Mouse (Mus musculus) layer of hippocampus, postnatal 25 days (tissue): ENCODE measurements at regions not wholly inside any gene's neighbourhood (a gene's known extent, or its start where the extent isn't known, plus 50 kb on each side); places are given as distances from the start of the nearest gene placed in this dataset.
A peak's percentile ranks its signal among the peaks of the same experiment; 100 is the strongest.

ENCODE experiments used
- DNase-seq, 2 experiments: peaks; one replicate each; pipeline ENCODE4 v3.0.0; 2022; ENCODE audit warnings: mixed read lengths in 2 of 2, low spot score in 1 of 2; ENCODE audit errors: extremely low spot score in 1 of 2

DNA sequence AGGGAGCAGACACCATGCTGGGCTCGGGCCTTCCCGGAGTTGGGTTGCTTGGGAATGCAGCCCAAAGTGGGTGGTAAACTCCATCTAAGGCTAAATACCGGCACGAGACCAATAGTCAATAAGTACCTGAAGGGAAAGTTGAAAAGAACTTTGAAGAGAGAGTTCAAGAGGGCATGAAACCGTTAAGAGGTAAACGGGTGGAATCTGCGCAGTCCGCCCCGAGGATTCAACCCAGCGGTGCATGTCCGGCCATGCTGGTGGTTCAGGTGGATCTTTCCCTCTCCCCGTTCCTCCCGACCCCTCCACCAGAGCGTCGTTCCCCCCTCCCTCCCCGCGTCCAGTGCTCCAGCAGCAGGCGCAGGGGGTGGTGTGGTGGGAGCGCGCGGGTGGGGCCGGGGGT, 179.1 kb upstream of the Arhgef26 start:
- DNase-seq = peak in 1 of 2 experiments; percentile 51

DNA sequence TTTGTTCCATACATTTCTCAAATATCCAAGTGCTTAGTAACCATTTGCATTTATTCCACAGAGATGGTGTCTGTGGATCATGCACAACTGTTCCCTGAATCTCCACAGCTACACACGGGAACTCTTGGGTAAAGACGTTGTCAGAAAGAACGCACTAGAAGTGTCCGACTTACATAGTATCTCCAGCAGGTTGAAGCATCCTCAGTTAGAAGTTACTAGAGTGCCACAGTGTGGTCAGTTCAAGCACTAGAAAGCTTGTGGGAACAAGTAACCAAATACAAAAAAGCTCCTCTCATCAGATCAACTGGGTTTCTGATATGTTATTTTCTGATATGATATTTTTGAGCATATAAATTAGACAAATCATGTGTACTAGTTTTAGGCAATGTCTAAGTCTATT, 167.5 kb upstream of the Arhgef26 start:
- DNase-seq = no peak

DNA sequence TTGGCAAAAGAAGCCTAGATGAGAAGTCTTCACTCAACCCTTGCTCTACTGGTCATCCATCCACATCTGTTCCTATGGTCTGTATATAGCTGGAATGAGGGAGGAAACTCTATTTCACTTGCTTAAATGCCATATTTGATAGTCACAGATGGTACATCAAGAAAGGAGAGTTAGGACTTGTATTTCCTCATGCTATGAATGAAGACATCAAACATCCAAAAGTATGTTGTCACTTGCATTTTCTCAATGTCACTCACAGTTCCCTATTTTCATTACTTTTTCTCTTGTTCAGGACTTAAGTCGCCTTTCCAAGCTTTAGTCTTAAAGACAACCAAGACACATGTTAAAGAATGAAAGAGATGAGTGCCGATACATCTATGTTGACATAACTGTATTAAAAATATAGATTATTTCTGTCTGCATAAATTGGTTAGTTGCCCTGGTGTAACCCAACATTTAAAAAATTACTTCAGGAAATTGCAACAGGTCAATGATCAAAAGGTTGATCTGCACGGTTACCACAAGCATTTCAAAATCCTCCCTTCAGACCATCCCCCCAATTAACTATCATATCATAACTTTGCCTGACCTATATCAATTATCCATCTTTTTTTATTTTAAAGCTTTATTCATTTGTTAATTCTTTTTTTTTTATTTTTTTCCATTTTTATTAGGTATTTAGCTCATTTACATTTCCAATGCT, 150.2 kb upstream of the Arhgef26 start:
- DNase-seq = no peak

DNA sequence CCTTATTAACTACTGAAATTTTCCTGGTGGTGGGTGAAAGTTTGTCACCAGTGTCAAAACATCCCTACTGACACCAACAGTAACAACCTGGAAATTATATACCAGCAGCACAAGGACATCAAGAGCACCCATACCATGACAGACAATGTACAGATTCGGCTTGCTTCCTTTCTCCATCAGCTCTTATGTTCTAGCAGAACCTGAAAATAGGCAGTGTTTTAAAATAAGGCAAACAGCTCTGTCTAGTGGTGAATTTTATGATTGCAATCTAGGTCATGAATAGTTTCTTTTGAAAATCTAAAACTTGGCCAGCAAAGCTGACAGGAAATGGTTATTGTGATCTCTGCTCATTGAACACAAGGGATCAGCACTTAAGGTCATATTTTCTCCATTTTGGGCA, 145.7 kb upstream of the Arhgef26 start:
- DNase-seq = no peak

DNA sequence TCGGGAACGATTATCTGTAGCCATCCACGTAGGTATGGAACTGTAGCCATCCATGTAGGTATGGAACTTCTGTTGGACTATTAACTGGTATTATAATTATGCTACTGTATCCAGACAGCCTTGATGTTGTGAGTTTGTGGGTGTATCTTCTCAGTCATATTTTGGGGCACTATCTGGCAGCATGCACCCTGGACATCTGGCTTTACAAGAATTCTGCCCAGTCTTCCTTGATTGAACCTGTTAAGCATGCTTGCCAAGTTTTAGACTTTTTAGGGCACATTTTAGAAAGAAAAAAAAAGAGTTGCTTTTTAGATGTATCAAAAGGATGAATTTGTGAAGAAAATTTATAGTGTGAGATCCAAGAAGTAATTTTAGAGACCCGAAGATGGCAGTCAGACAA, 143.7 kb upstream of the Arhgef26 start:
- no peak for DNase-seq

DNA sequence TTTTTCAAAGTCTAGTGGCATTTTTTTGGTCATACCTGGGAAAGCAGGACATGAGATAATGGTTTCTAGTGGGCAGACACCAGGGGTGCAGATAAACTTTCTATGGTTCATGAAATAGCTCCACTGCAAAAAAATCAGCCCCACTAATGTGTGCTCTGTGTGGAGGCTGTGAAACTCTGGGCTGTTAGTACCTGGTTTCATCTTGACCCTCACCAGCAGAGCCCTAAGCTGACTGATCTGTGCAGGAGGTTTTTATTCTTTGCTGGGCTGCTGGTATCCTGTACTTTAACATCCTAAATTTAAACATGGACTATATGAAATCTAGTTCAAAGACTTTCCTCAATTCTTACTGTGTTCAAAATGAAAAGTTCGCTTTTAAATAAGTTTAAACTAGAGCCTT, 141.5 kb upstream of the Arhgef26 start:
- no peak for DNase-seq

DNA sequence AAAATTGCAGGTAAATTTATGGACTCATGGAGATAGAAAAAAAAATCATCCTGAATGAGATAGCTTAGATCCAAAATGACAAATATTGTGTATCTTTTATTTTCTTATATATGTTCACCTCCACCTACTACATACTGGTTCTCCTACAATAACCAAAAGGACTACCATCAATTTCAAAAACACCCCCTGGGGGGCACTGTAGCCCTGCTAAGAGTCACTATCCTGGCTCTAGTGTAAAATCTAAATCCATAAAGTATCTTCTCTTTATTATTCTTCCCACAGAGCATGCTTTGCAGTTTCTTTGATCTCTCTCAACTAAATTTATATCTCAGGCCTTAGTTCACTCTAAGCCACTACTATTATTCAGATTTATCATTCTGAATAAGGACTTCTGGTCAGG, 122.3 kb upstream of the Arhgef26 start:
- peak; percentile 31 to 83 for DNase-seq

DNA sequence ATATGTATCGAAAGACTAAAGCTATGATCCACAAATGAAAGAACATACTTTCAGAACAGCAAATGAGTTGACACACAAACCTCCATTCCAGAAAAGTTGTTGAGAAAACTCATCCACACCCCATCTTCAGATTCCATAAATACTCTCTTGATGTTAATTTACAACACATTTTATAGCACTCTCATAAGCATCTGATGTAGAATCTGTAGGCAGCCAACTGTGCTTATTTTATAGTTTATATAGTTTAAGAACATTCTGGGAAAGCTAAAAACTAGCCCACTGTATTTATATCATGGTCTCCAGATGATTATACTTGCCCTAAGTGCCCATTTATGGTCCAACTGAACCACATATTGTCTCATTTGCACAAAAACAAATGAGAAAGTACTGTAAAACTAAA, 120.8 kb upstream of the Arhgef26 start:
- DNase-seq = no peak

DNA sequence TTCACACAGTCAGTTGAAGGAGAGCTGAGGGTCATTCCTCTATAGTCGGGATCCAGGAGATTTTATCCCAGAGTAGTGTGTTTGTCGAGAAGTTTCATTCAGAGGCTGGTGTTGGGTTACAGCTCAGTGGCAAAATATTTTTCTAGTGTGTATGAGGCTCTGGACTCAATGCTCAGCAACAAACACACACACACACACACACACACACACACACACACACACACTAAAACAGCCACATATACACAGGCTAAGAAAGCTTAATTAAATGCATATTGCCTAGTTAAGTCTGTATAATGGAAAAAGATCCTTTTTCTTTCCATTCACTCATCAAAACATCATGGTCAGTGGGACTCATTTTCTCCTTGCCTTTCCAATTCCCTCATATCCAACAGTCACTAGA, 110.4 kb upstream of the Arhgef26 start:
- DNase-seq = no peak

DNA sequence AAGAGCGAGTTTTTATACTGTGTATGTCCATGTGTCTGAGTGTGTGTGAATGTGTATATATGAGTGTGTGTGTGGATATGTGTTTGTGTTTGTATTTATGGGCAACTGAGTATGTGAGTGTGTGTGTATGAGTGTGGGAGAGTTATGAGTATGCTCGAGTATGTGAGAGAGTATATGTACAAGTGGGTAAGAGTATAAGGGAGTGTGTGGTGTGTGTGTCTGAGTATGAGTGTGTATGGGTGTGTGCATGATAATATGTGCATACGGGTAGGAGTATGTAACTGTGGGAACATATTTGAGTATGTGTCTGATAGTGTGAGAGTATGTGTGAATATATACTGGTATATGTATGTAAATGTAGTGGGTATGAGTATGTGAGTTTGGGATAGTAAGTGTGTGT, 110.0 kb upstream of the Arhgef26 start:
- DNase-seq = no peak

DNA sequence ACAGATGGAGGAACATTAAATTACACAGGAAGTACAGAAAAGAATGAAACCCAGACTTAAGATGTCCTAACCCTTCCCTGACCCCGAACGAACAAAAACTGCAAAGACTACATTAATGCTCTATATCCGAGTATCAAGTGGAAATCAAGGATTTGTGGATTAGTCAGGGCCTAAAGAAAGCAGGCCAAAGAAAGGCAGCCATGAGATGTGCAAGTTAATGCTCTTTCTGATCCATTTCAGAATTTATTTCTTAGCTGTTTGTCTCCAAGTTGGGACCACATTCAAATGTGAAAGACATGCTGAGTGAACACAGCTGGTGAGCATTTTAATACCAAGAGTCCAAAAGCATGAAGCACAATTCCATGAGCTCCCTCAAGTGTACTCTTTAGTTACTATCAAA, 97.1 kb upstream of the Arhgef26 start:
- no peak for DNase-seq

DNA sequence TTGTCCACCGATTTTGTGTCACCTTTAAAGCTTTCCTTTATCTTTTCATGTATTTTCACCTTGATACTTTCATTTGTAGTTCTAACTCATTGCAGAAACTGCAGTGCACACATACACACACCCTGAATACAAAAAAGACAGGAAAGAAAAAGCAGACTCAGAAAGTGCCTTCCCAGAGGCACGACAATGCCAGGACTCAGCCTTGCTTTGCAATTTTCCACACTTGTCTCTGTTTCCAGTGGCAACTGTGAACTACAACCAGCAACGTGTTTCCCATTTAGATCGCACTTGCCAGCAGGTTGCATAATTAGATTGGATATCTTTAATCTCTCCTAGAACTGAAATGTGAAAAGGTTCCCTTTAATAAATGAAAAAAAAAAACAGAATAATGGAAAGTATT, 66.4 kb upstream of the Arhgef26 start:
- DNase-seq = peak in 1 of 2 experiments; percentile 11

DNA sequence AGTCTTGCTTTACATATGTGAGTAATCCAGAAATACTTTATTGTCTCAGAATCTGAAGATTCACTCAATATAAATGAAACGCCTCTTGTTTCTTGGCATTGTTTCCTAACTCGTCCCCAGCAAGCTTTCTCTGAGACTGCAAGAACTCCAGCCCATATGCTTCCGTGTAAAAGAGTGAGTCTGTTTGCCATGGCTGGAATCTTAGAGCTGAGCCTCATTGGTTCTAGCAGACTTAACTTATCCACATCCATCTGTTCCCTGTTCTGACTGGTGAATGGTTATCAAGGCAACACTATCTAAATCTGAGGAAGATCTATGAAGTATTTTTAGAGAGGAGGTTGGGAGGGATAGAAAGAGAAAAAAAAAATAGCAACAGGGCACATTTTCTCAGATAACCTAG, 59.9 kb upstream of the Arhgef26 start:
- DNase-seq = no peak

DNA sequence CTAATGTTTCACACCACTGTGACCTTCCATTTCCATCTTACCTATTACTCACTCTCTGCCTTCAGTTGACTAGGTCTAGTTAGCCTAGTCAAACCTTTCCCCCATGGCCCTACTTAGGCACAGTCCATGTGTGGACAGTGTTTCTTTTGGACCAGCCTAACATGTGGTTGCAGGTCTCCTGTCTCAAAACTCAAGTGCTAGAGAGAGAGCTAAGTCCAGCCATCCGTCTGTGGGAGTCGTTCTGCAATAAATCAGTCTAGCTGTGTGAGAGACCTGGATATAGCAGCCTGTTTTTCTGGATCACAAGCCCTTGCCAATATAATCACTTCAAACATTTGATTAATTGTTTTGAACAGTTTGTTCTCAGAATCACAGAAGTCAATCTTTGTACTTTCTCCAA, 57.2 kb upstream of the Arhgef26 start:
- no peak for DNase-seq
